Mouse (Mus musculus) gastrocnemius, adult 18-20 months (tissue): ENCODE results near the gene Dgkb. TPM values are rescaled to one million over a fixed set of nuclear protein-coding genes. Genes with fewer than 3 reads are reported as not detected.

Source experiments
- DNase-seq: peaks from one replicate; pipeline ENCODE4 v3.0.0; 2021; ENCODE audit warnings: low spot score
- long read RNA-seq, 2 experiments: library from polyadenylated mRNA; stranded (forward); transcript quantifications; one replicate each; pipeline ENCODE4 v2.0.0; 2021
- total RNA-seq, 2 experiments: library from RNA; stranded (reverse); gene quantifications; 2 replicates each; pipeline ENCODE4 v1.2.3; 2021

Gene Dgkb
- 1 to 10 TPM in 1 of 2 experiments, under 1 TPM in 1; 0.50 to 1.1 TPM for total RNA-seq
- long read RNA-seq, experiment 1 = 0 reads
- long read RNA-seq, experiment 2, partial matches to known transcripts = 1 of 1 reads
- long read RNA-seq, experiment 2, other reads (novel, unspliced or antisense) = 0 of 1 reads

DNA sequence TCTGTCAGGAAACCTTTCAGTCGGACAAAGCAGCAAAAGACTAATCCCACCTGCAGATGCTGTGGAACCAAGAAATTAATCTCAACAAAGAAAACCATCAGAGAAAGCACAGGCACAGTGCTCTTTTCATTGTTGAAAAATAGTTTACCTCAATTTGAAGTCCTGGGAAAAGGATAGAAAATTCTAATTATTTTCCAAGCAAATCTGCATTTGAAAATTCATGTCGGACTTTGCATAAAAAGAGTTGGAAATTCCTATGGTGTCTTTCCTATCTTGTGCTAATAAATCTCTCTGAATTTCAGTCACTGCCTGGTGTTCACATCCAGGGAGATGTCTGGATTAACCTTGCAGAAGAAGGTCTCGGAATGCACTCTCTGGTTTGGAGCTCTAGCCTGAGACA is at the start of gene Dgkb:
Gene Dgkb, plus strand, starts transcription at position 301 of the 400 bp plus-strand sequence.
- no peak for DNase-seq

DNA sequence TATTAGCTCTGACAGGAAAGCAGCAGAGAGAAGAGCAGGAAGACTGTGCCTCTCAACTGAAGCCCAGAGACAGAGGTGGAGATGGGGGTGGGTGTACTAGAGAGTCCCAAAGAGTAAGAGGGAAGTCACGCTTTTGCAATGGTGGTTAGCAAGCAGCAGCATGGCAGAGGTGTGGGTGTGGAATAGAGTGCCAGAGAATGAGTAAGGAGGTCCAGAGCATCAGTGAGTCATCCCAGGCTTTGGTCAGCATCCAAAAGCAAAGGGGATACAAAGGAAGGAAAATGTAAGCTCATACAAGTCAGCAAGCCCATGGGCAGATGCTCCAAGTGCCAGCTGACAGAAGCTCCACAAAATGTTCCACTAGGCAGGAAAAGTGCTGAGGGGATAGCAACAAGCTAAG is 47.7 kb upstream of the Dgkb start:
- DNase-seq = no peak

DNA sequence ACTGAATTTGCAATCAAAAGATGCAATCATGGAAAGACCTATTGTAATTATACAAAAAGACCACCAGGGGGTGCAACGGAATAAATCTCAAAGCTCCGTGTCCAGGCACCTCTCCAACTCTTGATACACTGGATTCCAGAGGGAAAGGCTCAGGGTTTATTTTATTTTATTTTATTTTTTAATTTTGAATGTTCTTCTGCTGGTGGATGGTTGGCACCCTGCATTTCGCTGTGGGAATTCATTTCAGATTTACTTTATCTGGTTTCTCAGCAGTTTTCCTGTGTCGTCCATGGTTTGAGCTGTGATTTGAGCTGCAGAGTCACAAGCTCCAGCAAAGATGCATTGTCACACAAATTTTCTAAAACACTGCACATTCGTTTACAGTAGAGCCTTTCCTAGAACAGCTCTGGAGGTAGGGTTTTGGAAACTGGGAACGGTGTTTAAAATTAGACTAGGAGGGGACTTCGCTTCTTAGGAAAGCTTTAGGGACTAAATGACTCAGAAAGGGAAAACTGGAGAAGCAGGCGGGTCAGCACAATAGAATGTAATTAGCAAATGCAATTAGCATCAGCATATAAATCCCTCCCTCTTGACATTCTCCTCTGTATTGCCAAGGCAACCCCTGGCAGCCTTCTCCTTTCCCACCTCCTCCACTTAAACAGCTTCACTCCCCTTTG is 43.7 kb upstream of the Dgkb start:
- peak; percentile 29 for DNase-seq

DNA sequence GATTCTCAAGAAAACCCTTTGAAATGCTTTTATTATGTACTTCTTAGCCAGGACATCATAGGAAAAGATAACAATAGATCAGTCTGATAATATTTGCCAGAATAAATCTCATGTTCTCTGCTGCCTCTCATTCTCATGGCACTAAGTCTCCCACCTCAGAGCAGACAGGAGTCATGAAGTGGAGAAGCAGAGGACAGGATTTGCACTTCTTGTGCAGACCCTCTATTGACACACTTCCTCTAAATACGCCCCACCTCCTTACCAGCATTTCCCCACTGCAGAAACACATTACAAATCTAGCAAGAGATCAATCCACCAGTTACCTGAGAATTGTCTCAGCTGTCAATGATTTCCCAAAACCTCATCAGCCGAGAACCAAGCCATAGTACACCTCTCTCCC is 42.9 kb upstream of the Dgkb start:
- DNase-seq = no peak

DNA sequence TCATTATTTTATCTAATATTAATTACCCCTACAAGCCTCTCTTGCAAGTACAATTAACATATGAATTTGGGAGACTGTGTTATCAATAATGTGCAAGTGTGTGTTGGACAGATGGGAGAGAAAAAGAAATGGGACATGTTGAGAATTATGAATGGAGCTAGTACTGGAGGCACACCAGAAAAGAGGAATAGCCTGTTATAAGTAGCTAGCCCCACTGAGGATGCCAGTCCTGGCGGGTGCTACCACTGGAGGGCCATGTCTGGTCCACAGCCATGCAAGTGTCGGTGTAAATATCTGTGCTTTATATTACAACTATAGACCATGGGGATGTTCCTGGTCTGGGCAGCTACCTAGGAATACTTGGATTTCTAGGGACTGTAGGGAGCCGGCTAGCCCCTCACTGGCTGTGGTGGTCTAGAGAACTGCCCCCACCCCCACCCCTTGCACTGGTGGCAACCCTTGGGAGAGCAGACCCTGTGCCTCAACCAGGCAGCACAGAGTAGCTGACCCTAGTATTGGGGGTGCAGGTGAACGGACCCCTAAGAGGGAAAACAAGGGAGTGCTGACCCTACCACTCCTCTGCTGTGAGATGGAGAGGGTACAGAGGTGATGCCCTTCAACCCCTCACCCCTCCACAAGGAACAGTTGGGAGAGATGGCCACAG is 21.1 kb upstream of the Dgkb start:
- DNase-seq = no peak

DNA sequence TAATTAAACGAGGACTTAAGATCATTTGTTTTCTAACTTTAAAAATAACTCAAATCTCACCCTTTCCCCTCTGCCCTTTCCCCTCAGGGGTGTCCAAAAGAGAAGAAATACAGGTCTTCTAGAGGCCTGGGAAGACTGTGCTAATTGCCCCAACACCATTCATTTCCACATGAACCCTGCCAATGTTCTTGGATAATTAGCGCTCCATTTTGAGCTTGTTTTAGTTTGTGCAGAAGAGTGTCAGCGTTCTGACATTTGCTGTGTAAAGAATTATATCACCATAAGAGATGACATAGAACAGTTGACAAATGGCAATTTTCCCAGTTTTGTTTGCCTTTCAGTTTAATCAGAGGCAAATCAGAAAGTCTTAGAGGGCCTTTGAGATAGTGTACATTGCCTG is 3.4 kb upstream of the Dgkb start:
- no peak for DNase-seq

DNA sequence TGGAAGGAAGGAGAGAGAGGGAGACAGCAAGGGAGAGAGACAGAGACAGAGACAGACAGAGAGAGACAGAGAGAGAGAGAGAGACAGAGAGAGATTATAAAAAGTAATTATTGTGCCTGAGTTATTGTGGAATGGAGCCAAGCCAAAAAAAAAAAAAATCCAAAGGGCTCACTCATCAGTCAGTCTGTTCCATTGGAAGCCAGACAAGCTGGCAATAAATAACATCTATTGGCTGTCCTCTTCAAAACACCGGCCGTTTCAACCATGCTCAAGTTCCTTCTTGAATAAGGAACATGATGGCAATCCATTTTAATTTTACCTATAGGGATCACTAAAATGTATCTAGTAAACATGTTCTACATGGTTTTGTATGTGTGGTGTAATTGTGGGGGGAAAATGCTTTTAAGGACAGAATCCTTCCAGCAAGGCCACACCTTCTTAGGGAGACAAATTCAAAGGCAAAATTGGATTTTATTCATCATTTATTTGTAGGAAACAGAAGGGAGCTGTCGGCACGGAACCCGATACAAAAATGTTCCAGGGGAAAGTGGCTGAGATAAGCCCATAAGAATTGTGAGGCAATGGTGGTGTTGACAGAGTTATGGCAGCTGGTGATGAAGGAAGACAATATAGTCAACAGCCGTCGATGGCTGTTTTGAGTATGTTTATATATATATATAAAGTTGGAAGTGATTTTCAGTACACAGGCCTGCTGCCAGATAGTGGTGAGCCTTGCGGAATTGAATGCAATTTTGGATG is 3.7 kb downstream of the Dgkb start:
- no peak for DNase-seq

DNA sequence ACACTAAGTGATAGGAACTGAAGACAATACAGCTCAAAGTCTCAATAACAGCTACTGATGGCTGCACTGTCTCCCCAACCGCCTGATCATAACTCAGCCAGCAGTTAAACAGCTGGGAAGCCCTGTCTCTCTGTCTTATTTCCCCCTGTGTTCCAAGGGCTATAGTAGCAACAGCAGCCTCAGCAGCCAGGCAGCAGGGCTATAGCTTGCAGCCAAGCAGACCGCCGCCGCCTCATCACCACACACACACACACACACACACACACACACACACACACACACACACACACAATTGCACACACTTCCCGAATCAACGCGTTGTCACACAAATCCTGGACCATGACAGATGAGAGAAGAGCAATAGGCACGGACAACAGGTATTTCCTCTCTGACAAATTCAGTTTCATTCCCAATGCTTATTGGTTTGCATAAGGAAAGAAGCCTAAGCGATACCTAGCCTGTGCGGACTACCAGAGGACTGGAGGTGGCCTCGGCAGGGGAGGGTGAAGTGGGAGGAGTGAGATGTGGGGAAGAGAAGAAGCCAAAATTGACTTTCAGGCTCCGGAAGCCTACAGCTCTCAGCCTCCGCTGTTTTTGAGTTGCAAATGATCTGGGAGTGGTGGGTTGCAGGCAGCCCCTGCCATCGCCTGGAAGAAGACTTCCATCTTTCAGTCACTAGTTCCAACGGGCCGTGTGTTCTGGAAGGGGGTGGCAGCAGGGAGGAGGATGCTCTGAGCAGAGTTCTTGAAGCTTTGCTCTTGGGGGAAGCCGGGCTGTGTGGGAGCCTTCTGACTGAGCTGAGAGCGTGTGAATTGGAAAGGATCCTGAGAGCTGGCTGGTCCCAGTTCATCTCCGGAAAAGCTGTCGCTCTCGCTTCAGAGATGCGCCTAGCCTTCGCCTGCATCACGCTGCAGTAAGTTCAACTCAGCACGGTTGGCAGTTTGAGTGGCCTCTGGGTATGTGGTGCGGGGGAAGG is 62.8 kb downstream of the Dgkb start:
- DNase-seq = peak; percentile 2

DNA sequence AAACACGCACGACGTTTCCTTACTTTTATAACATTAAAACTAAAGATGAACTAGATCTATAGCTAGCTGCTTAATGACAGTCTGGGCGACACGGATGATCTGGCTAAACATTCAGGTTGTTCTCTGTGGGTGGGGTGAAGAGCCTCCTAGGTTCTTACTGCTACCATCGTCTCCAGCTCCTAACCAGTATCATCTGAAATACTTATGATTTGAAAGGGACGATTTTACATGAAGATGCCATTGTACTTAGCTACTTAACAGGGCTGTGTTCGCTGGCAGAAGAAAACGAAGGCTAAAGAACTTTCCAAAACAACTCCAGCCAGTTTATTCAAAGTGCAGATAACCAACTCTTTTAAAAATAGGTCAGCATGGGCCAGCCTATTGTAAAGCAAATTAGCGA is 63.9 kb downstream of the Dgkb start:
- no peak for DNase-seq

DNA sequence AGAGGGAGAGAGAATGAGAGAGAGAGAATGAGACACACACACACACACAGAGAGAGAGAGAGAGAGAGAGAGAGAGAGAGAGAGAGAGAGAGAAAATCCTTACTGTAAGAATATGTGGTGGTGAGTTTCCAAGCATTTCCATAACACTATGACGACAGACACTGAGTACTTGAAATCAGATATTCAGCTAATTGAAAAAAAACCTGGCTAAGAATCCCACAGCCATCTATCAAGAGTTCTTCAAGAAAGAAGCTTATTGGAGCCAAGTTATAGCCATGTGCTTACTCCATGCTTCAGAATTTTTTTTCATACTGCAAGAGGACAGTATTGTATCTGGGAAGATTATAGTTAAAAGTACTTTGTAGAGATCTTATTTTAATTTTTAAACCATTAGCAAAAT is 65.3 kb downstream of the Dgkb start:
- no peak for DNase-seq

DNA sequence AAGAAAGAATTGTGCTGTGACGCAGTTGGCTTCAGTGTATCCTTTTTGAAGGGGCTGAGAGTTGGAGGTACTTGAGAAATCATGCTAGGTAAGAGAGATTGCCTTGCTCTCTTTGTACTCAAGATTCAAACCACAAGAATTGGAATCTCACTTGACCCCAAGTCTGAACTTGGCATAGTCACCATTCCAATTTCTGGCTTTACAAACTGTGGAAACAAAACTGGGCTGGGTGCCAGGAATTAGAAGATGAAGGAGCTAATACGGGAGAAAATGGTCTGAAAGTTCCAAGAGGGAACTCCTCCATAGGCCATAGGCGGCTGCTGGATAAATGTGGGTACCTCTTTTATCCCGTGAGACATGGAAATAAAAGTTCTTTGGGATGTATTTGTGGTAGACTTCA is 66.3 kb downstream of the Dgkb start:
- no peak for DNase-seq

DNA sequence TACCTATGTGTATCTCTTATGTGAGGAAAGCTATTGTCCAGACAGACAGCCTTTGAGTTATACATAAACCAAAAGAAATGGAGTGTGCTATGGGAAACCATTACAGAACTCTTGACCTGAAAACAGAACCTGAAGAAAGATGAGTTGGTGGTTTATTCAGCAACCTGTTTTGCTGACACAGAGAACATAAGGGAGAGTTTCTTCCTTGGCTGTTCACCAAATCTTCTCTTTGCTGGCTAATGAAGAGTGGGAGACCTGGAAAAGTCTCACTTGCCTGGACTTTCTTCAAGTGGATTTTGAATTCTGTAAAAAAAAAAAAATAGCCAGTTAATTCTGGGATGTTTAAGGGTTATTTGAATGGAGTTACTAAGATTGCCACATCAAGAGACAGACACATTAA is 71.1 kb downstream of the Dgkb start:
- DNase-seq = no peak

DNA sequence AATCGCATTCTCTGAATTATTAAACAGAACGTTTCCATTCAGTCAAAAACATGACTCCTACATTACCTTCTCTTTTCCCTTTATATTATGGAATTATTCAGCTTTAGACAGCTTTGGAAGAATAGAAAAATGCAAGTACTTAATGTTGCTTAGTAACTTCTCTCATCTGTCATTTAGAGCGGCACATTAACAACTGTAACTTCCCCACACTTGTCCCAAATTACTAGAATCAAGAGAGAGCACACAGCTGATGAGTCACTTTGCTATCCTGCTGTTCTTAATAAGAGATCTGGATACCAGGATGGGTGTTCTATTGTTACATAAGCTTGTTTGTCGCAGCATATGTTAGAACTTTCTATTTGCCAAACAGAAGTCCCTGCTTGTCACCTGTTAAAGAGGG is 71.9 kb downstream of the Dgkb start:
- no peak for DNase-seq

DNA sequence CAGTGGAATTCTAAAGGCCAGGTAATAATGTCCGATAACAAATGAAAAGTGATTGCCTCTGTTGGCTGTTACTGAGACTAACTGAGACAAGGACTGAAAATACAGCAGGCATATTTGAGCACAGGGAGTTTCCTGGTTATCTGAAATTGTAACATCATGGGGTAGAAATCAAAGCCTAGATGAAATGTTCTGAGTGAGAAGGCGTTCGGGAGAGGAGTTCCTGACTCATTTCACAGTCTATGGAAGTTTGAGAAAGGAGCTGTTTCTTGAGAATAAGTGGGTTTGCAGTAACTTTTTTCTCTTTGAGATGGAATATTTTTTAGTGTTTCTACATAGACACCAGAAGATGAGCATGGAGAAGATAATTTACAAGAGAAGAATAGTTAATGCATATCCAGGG is 73.8 kb downstream of the Dgkb start:
- DNase-seq = no peak

DNA sequence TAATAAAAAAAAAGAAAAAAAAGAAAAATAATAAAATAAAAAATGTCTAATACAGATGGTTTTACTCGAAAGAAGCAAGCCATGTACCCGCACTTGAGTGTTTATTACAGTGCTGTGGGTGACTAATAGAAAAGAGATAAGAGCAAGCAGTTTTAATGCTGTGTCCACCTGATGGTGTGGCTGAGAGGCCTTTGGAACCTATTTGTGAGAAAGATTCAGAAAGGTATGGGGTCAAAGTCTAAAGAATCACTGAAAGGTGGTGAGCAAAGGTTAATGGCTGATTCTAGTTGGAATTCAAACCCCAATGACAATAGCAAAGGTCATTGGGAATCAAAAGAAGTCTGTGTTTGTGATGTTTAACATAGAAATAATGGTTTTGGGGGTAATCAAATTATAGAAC is 124.6 kb downstream of the Dgkb start:
- DNase-seq = no peak

DNA sequence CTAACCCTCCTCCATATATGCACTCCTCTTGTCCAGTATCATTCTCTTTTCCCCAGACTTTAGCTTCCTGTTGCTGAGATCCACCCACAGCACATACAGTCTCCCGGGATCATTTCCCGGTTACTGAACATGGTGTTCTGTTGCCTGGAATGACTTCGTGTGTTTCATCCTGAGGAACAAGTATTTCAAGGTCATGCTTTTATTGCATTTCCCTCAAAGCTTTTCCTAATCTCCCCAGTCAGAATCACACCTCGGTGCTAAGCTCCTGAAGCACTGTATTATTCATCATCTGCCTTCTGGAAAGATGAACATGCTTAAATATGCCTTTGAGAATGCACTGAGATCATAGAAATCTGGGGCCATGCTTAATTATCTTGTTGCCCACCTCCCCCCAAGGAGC is 138.7 kb downstream of the Dgkb start:
- no peak for DNase-seq

DNA sequence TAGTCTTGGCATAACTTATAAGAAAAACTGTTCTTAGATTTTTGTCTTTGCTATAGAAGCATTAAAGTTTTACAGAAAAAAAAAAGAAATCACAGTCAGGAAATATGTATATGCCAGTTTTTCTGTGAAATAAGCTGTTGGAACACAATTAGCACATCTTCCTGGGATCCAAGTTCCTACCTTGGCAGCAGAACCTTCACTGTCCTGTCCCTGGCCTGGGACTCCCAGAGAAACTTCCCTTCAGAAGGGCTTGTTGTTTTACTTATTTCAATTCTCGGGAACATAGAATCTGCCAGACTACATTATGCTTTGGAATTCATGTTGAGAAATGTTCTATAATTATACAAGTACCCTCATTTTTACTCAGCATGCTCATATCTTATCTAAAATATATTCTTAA is 154.0 kb downstream of the Dgkb start:
- DNase-seq = no peak

DNA sequence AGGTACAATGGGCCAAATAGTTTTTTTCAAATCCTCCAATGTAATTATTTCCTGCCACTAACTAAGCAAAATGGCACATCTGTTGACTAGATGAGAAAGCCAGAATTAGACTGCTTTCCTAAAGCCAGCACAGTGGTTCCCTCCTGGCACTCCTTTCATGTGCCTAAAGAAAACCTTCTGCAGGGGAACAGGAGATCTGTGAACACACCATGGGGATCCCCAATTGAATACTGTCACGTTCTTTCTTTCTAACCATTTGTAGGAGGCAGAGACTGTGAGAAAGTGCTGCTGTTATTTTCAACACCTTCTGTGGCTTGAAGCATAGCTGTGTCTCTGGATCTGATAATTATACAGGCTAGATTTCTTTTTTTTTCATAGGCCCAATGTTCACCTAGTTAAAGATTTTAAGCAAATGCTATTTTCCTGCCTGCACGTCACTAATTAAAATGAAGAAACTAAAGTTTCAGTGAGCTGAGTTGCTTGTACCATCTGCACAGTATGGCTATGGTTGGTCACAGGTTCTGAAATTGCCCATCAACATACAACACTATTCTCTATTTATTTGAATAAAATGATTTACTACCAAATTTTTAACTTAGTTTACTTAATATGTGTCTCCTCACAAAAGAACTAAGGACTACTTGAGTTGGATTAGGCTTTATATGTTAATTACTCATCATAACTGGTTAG is 161.1 kb downstream of the Dgkb start:
- no peak for DNase-seq

DNA sequence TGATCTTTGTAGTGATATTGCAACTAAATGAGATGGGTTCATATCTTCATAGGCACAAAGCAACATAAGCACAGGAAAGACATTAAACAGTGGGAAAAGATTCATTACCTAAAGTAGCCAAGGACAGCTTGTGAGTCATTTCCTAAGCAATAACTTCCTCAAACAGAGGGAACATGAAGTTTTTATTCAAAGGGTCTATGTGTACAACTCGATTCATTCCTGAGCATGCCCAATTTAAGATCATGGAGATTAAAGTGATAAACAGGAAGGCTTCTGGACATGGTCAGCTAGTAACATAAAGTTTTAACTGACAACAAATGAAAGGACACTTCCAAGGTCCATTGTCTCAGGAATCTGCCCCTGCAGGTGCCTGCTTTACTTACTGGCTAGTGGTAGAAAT is 167.8 kb downstream of the Dgkb start:
- no peak for DNase-seq

DNA sequence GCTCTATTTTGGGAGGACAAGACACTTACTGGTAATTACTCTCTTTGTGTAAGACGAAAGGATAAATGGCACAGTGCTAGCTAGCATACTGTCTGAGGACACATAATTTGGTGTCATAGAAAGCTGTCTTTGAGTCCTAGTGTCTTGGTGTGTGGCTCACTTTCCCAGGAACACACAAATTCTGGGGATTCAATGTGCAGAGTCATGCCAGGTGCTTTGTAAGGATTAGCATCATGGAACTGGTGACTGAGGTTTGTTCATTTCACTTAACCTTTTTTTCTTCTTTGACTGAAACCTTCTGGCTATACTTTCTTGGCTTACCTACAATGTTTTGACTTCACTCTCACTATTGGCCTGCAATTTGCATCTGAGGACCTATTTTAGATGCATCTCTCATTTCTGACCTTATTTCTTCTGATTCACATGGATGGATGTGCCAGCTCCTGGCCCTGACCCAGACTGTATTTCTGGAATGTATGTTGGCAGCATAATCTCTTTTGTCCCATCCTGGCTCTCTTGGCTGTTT is 170.6 kb downstream of the Dgkb start:
- no peak for DNase-seq

DNA sequence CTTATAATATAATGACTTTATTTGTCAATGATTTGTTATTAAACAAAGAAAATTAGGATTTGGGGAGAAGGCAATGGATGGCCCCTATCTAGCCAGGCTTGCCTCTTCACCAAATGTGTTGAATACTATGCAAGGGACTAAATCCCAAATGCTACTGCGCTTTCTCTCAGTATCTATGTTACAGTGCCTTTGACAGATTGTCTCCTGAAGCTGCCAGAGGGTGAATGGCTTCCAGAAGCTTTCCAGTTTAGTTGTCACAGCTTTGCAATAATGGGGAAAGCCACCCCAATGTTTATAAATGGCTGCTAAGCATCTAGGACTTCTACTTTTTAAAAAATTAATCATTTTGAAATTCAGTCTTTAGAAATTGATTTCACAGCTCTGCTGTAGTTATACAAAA is 175.7 kb downstream of the Dgkb start:
- no peak for DNase-seq
